Mouse (Mus musculus) effector memory CD4-positive, alpha-beta T cell, adult 5 months (primary cell): ENCODE measurements around the gene Ascl3. TPM values are rescaled to one million over a fixed set of nuclear protein-coding genes. Genes with fewer than 3 reads are reported as not detected.

ENCODE experiments used
- polyA plus RNA-seq: library from polyadenylated mRNA; unstranded; fragments of 100-300 nt; shearing (Covaris generic); gene quantifications from one replicate; pipeline ENCODE4 v1.2.1, GENCODE M21; 2017

Ascl3 gene
- polyA plus RNA-seq = 0.55 TPM

GRCm38 (mm10) chr7:109731626-109732025 lies at the start of gene Ascl3:
Gene Ascl3 (minus strand): TSS chr7:109731726.

DNA sequence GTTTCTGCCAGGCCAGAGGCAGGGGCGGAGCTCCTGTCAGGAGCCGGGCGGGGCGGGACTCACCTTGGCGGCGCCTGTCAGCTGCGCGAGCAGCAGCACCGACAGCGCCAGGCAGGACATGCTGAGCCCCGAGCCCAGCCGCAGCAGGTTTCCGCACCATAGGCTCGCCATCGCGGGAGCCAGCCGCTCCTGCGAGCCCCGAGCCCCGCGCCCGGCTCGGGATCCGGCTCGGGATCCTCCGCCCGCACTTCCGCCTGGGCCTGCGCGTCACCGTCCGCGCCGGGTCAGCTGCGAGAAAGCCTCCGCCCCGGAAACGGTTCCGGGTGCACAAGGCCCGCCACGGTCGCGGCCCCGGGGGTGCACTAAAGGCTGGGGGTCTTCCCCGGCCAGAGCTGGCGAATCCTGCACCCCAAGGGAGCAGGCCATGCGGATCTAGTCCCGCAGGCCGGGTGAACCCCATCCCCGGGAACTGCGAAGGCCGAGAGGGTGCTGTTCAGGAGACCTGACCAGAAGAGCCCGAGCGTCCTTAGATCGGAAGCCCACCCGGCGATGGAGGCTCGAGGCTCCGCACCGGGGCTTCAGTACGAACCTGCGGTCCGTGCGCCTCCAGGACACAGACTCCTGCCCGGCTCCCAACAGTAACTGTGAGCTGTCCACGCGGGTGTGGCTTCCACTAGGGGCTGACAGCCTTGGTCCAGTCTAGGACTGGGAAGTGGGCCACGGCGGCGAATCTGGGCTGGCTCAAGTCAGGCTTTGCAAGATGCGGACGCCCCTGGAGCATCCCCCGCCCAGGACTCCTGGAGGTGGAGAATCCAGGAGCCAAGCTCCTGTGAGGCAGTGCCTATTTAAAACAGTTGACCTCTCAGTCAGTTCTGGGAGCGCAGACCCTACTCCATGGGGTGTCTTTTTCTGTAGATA lies 20.7 kb upstream of the Ascl3 start, which contains the start of gene Tmem9b:
TSS of gene Tmem9b (minus strand) at position 868 of the 918 bp plus-strand sequence.

GRCm38 (mm10) chr7:109723697-109724096 lies 7.8 kb downstream of the Ascl3 start, which contains the start of gene BC051019:
Gene BC051019 (minus strand): TSS chr7:109723850.

DNA sequence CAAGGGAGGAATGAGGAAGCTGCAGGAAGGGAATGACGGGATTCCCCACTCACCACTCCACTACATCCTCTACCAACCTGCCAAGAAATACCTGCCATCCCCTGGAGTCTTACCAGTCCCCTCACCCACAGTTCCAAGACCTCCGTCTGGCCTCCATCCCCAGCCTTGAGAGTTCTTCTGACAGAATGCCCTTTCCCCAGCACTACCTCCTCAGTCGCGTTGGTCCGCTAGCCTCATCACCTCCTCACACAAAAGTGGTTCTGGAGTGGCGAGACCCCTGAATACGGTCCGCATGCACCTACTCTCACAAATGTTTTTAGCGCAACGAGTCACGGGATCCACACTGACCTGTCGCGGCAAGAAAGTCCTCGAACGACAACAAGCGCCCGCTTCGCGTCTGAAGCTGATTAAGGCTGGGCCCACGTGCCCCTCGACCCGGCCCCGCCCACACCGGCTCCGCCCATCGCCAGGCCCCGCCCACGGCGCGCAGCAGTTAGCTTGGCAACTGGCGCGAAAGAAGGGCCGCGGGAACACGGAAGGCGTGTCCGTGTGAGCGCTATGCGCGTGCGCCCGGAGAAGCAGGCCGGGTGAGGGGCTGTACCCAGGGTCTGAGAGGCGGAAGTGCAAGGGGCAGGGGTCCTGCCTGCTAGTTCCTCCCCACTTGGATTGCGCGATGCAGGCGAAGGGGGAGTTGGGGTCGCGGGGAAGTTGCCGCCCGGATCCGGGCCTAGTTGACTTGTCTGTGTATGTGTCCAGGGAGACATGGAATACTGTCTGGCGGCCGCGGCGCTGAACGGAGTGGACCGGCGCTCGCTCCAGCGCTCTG lies 28.1 kb downstream of the Ascl3 start, which contains the start of the genes St5 and Akip1:
TSS of gene St5 (minus strand) at position 416 of the 826 bp plus-strand sequence.
TSS of gene Akip1 (plus strand) at position 501 of the 826 bp plus-strand sequence.

Other genes starting within 250 kb of the Ascl3 start
- not detected for gene Trim66, start 223.6 kb downstream of the Ascl3 start, polyA plus RNA-seq
- 128 TPM for gene Rpl27a, start 212.6 kb downstream of the Ascl3 start, polyA plus RNA-seq
- gene St5, start 28.1 kb downstream of the Ascl3 start, polyA plus RNA-seq = 0.54 TPM
- gene Akip1, start 28.0 kb downstream of the Ascl3 start, polyA plus RNA-seq = 10.3 TPM
- gene BC051019, start 7.9 kb downstream of the Ascl3 start, polyA plus RNA-seq = not detected
- 92.4 TPM for gene Tmem9b, start 21.1 kb upstream of the Ascl3 start, polyA plus RNA-seq
- 0.92 TPM for gene Nrip3, start 50.3 kb upstream of the Ascl3 start, polyA plus RNA-seq
- gene Scube2, start 134.0 kb upstream of the Ascl3 start, polyA plus RNA-seq = not detected
- gene Dennd5a, start 228.7 kb upstream of the Ascl3 start, polyA plus RNA-seq = 12.0 TPM